Mouse (Mus musculus): ENCODE results near the gene Gm28308.

Gm28308 gene

DNA sequence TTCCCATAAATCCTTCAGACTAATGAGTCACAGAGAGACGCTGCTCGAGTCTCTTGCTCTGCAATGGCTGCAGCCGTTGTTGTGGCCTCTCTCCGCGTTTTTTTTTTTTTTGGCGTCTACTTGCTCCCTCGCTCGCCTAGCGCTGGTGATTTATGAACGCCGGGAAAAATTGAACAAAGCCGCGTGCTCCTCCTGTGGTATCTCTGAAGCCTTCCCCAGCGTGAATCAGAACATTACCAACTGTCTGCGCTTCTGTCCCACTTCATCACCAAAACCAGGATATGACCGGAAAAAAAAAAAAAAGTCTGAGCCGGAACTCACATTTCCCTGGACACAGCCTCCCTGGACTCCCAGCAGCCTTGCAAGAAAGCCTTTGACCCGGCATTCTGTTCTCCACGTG is 27.9 kb downstream of the Gm28308 start:
- no peak for DNase-seq (ENCODE audit: low spot score in 2 of 2)

DNA sequence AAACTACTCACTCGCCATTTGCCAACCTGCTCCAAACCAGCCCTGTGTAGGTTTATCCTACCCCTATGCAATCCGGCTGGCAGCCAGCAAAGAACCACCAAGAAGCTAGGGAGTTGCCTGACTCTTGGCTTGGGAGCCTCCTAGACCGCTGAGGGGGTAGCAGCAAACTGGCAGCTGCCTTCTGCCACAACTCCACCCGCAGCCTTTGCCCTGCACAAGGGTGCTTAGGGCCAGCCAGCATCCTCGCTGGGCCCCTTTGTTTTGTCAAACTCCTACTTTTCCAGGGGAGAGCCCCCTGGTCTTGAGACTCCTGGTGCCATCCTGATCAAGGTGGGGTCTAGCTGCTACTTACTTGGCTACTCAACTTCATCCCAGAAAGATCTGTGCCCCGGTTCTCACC is 28.5 kb downstream of the Gm28308 start:
- DNase-seq (ENCODE audit: low spot score in 2 of 2): no peak

DNA sequence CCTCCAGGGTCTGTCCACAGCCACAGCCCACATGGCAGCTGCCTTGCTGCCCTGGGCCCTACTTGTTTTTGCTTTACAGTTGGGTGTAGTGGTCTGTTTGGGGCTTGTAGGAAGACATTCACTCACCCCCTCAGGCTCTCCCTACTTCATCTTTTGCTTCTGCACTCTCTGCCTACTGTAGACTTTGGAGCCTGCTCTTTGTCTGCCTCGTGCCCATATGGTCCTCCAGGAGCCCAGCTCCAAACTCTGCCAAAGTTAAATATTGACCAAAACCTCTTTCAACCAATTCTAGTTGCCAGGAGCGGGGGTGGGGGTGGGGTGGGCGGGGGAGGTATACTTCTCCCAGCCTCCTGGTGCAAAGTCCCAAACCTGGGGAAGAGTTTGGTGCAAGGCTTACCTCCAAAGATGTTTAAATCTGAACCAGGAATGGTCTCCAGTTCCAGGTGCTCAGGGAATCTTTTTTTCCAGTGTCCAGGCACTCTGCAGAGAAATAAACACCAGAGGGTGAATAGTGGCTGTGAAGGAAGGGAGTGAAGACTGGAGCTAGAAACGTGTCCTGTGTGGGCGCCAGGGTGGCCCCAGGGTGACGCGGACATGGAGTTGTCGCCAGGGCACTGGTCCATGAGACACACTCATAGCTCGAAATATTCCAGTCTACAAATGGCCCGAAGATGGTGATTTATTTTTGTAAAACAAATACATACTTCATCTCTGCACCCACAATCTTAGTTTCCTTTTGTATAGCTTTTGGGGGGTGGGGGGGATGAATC is 29.6 kb downstream of the Gm28308 start:
- no peak for DNase-seq (ENCODE audit: low spot score in 2 of 2)

DNA sequence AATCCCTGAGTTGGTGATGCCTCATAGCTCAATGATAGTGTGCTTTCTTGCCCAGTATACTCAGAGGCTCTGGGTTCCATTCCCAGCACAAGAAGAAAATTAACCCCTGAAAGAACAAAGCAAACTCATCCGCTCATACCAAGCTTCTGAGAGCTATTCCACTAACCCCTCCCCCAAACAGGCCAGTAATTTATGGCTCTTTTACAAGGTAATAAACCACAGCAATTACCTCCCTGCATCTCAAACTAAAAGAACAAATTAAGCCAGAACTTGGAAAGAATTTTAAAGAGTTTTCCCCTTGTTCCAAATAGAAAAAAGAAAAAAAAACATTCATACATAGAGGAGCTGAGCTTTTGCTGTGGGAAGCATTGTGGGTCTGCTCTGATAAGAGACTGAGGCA is 30.3 kb downstream of the Gm28308 start:
- no peak for DNase-seq (ENCODE audit: low spot score in 2 of 2)

DNA sequence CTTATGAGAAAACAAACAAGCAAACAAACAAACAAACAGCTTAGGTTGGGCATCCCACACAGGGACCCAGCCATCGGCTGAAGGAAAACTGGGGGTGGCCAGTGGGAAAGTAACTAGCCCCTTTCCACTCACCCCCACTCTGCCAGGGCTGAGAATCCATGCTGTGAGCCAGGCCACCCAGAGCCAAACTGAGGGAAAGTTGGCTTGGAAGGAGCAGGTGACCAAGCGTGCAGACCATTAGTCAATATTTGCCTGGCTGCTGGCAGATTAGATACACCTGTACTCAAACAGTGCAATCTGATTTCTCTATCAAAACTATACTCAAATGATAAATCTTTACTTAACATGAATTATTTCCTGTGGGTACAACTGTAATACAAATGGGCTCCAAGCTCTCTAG is 31.1 kb downstream of the Gm28308 start:
- no peak for DNase-seq (ENCODE audit: low spot score in 2 of 2)

DNA sequence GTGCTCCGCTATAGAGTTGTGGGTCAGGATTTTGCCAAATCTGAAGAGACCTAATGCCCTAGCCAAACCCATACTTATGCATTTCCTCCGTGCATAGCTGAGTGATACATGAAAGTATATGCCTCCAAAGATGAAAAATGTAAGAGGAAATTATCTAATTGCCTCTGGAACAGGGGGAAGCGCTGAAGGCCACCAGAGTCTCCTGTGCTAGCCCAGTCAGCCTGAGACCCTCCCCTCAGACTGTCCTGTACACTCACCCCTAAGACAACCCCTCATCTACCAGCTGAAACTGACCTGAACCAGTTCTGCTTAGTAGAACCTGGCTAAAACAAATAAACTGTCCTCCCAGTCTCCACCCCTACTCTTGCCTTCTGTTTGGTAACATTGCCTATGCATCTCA is 32.4 kb downstream of the Gm28308 start:
- no peak for DNase-seq (ENCODE audit: low spot score in 2 of 2)

DNA sequence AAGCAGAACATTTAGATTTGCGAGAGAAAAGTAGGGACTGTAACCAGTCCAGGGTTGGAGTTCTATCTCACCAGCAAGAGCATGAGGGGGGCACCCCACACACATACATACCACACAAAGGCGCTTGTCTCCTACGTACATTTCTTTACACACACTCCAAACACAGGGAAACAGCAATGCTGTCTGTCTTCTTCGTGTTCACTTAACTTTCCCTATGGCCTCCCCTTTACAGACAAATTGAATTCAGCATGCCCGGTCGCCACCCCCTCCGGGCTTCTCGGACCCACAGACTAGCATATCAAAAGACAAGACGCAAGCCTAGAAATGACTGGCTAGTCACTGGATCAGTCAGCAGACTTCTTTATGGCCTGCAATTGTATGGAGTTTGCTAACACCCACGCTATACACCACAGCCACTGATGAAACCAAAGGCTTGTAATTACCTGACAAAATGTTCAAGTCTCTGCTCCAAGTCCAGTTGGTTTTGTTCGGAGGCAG is 32.9 kb downstream of the Gm28308 start:
- no peak for DNase-seq (ENCODE audit: low spot score in 2 of 2)

DNA sequence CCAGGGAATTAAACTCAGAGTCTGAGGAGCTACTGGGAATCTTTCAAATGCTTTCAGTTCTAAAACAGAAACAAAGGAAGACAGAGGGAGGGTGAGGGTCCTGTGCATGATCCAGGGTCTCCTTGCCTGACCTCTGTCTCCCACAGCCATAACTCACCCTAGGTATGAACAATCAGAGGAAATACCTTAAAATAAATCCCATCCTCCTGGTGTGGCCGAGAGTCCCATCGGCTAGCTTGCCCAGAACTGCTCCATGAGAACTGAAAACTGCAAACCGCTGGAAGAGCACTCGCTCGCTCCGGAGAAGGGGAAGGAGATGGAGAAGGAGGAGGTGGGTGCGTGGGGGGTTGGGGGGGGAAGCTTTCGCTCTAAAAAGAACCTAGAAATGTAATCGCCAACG is 33.4 kb downstream of the Gm28308 start:
- no peak for DNase-seq (ENCODE audit: low spot score in 2 of 2)

DNA sequence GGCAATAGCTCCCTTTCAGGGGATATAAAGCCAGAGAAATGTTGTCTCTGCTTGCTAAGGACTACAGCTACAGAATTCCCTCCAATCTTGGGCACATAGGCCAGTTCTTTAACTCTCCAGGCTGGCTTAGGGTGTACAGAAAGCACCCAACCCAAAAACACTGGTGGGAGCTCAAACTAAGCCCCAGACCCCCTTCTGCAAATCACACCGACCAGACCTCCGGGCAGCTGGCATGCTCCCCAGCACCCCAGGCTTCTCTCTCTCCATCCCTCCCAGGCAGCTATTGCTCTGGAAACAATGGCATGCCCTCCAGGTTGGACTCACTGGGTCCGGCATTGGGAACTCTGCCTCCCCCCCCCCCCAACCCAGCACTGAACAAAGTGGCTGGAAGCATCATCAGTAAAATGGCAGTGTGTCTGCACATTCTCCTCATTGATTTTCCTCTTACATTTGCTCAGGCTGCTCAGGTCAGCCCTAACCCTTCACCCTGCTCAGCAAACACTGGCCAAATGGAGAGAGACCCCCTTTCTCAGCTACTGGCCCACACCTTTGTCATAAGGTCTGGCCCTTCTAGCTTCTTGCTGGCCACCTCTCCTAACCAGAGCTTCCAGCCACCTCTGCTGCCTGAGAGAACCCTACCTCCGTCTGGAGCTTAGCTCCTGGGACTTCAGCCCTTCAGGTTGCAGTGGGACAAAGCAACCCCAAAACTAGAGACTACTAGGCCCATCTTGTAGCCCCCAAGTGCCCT is 34.0 kb downstream of the Gm28308 start:
- no peak for DNase-seq (ENCODE audit: low spot score in 2 of 2)

DNA sequence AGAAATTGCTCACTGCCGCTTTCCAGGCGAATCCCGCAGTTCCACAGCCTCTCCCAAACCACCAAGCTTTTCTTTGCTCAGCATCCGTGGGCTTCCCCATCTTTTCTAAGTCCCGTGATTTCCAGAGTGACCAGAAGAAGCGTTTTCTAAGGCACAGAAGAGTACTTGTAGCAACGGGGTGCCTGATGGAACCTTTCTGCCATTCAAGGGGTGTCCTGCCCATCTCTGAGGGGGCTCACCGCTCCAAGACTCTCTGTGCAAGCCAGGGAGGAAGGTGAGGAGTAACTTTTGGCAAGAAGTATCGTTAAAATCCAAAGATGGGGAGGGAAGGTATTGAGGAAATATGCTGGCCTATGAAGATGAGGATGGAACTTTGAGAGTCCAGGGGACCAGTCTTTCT is 35.3 kb downstream of the Gm28308 start:
- DNase-seq (ENCODE audit: low spot score in 2 of 2): no peak

DNA sequence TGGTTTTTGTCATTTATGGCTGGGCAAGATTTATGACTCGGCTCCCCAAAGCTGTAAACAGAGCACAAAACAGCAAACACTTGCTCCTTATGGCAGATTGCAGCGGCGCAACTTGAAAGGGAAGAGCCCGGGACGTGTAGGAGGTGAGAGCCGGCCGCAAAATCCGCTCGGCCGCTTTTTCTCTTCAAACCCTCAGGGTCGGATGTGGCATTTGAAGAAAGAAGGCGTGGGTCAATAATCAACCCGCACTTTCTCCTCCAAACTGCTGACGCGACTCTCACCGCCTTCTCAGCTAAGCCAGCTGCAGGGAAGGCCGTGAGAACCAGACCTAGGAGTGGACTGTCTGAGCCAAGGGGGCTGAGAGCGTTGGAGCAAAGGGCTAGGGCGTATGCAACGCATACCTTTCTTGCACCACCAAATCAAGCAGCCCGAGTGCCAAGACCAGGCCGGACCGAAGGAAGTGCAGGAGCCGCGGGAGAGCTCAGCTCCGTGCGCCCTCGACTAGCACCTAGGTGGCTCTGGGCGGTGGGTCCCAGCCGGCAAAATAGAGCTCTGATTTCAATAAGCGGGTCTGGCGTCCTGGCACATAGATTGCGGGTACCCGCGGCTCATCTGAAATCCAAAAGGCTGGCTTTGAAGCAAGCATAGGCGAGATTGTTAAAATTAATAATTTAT is 35.9 kb downstream of the Gm28308 start, which contains the start of gene 5730596B20Rik:
5730596B20Rik (plus strand) TSS at position 438 of the 675 bp plus-strand sequence.
- DNase-seq (ENCODE audit: low spot score in 2 of 2): no peak

DNA sequence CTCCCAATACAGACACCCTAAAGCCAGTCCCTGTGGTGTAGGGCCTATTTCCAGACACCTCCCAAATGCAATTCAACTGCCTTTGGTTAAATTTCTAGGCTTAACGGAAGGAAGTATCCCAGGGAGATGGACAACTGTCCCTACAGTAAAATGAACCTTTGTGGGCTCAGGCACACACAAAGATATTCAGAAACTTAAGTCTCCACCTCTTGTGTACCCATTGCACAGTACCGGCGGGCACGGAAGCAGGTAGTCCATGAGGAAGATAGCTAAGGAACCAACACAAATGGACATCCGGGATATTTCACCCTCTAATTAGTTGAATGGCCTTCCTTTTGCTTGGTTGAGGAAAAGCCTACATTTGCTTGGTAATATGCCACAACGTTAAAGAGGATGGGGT is 36.7 kb downstream of the Gm28308 start:
- no peak for DNase-seq (ENCODE audit: low spot score in 2 of 2)

DNA sequence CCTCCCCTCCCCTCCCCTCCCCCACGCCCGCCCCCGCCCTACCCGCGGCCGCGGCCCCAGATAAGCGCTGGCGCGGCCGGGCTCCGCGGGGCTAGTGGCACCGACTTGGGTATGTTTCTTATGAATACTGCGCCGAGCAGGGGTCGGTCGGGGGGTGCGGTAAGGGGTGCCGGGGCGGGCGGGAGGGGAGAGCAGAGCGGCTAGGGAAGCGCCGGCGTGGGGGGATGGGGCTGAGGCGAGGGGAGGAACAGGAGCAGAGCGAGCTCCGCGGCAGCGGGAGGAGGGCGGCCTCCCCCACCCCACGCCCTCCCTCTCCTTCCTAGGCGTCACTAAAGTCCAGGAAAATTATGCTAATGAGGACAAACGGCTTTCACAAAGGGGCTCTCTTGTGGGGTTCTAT is 37.3 kb downstream of the Gm28308 start:
- DNase-seq (ENCODE audit: low spot score in 2 of 2): no peak

DNA sequence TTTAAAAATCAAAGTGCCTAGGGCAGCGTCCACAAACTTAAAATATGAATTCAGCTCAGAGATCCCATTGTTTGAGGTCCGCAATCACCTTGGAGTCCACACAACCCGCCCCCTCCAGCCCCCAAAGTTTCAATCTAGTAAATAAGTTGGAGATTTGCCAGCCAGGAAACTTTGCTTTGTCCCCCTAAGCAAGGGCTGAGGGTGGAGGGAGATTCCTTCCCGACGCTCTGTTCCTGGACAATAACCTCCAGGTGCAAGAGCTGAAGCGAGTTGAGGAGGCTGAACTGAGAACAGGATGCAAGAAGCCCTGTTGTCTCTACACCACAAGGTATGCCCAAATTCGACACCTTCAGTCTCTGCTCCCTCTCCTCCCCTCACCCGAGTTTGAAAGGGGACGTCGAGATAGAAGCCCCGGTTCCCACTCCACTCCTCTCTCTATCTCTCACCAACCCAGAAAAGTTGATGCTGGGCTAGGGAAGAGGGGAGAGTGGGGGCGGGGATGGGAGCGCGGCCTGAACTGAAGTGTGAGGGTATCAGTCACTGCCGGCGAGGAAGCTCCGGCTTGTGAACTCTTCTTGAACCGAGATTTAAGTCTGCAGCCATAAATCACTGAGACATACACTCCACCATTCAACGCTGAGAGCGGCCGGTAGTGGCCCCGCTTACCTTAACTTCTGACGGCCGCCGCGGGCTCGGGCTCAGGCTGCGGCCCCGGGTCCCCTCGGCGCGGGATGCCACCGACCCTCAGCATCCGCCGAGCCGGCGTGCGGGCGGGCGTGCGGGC is 38.0 kb downstream of the Gm28308 start:
- no peak for DNase-seq (ENCODE audit: low spot score in 2 of 2)

DNA sequence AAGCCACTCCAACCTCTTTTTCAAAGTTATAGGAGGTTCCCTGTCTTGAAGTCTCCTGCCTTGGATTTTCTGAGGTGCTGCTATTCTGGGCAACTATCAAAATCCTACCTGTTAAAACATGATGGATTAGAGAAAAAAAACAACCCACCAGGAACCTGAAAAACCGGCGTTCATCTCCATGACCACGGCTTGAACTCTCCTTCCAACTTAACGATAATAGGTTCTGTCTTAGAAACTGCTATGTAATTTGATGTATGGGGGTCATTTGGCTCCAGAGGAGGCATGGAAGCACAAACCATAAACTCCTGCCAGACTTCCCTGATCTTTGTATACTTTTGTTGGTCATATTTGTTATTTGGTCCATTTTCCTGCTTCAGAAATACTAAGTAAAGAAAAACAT is 39.5 kb downstream of the Gm28308 start:
- no peak for DNase-seq (ENCODE audit: low spot score in 2 of 2)

DNA sequence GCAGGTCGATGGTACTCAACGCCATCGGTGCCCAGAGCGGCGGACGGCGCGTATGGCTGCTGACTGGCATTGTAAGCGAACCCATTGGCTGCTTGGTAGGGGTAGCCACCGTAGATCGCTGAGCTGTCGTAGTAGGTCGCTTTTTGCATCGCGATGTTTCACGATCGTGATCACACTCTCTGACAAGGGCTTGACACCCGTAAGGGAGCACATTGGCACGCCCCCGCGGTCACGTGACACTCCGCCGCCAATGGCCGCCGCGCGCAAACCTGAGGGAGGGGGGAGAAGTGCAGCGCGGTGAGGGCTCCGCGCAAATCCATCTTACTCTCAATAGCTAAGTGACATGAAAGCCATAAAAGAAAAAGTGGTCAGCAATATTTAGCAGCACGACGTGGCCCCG is 40.6 kb downstream of the Gm28308 start:
- DNase-seq (ENCODE audit: low spot score in 2 of 2): peak; percentile 54 to 86

DNA sequence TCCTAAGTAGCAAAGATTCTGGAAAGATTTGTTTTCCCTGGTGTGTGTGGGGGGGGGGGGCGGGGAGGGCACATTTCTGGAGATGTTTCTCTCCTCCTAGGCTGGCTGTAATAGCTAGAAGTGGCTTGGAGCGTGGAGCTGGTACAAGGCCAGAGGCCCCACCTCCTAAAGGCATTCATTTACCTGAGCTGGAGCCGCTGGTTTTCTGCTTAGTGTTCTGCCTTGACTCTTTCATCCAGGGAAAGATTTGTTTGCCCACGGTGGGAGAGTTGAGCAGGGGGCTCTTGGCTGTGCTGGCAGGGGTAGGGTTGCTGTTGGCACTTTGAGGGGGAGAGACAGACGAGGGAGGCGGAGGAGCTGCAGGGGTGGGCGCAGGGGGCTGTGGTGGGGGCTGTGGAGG is 41.2 kb downstream of the Gm28308 start:
- no peak for DNase-seq (ENCODE audit: low spot score in 2 of 2)

DNA sequence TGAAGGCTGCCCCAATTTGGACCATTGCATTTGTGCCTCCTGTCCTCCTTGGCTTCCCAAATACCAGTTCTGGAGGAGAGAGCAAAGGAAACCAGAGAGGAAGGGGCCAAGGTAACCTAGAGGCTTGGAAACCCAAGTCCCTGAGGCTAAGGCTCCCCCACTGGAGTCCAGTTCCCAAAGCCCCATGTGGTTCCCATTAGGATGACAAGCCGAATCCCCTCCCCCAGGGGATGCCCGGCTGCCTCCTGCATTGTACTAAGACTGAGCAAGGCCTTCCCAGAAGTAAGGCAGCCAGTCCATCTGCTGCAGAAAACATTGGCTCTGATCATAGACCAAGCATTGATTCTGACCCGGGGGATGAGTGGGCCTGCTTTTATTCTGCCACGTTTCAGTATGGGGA is 41.8 kb downstream of the Gm28308 start:
- DNase-seq (ENCODE audit: low spot score in 2 of 2): no peak

DNA sequence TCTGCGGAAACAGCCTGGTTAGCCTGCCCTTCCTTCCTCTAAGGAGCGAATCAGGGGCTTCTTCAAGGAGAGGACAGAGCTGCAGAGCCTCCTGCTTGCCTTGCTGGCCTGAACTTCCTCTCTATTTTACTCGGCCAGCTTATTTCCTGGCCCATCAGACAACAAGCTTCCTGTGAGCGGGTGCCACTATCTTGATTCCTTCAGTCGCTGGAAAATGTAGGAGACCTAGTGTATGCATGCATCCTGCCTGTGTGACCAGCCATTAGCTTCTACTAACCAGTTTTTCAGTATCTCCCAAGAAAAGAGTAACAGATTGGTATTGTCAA is 42.3 kb downstream of the Gm28308 start:
- no peak for DNase-seq (ENCODE audit: low spot score in 2 of 2)

DNA sequence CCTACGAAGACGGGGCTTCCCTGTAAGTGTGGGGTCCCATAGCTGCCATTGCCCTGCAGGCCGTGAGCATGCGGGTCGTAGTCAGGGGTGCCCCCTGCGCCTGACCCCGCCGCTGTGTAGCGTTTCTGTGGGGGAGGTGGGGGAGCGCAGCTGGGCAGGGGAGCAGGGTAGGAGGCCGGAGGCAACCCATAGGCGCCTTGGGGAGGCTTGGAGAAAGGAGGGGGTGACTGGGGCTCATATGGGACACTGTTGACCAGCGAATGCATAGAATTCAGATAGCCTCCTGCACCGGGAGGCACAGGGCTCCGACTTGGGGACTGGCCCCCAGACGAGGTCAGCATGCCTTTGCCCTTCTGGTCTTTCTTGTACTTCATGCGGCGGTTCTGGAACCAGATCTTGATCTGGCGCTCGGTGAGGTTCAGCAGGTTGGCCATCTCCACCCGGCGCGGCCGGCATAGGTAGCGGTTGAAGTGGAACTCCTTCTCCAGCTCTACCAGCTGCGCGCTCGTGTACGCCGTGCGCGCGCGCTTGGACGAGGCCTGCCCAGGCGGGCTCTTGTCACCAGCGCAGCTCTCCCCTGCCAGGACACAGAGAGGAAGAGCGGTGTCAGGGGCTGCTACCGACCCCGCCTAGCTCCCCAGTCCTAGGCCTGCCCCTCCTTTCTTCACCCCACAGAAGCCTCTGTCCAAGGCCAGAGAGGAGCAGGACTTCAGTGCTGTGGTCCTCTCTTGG is 42.8 kb downstream of the Gm28308 start:
- DNase-seq (ENCODE audit: low spot score in 2 of 2): no peak

DNA sequence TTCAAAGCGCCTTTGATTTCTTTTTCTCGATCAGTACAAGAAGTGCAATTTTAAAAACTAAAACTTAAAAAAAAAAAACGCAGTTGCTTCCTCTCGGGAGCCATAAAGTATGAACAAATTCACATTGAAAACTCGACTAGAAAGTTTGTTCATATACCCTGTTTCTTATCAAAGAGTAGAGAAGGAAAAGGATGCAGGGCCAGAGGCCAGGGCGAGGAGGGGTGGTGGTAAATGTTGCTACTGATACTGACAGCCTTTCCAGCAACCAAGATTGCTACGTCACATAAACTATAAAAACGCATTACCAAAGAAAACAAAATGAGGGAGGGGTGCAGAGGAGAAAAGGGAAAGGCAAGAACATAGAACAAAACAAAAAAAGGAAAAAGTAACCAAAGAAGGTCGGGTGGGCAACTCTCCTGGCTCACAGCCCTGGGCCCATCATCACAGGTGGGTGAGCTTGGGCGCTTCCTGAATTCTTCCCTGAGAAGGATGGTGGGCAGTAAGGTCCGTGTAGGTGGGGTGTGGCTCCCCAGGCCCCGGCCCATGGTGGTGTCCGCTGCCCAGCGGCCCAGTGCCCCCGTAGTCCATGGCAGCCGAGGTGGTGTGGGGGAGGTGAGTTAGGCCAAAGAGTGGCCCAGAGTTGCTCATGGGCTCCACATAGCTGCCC is 43.5 kb downstream of the Gm28308 start:
- no peak for DNase-seq (ENCODE audit: low spot score in 2 of 2)
